Mouse (Mus musculus) ES-Bruce4 (cell line): Measurements from ENCODE around the gene Capn11. TPM values are rescaled to one million over a fixed set of nuclear protein-coding genes. Genes with fewer than 3 reads are reported as not detected.

Experiments used
- H3K27ac ChIP-seq: 2 replicates; pipeline ENCODE4 v1.5.1; 2012; ENCODE audit warnings: low read length, inconsistent platforms; ENCODE audit not compliant: insufficient read depth
- H3K27me3 ChIP-seq: 2 replicates; pipeline ENCODE4 v1.6.1; 2012; ENCODE audit warnings: mild to moderate bottlenecking, low read length, inconsistent platforms; ENCODE audit not compliant: control insufficient read depth, poor library complexity, insufficient read depth, severe bottlenecking
- H3K36me3 ChIP-seq: 2 replicates; pipeline ENCODE4 v1.6.1; 2012; ENCODE audit warnings: inconsistent platforms, mild to moderate bottlenecking, low read length, moderate library complexity; ENCODE audit not compliant: control insufficient read depth, poor library complexity, insufficient read depth, severe bottlenecking
- H3K4me1 ChIP-seq: one replicate; pipeline ENCODE4 v1.8.1; 2011; ENCODE audit warnings: low read length; ENCODE audit not compliant: control insufficient read depth, insufficient read depth
- H3K4me3 ChIP-seq: 2 replicates; pipeline ENCODE4 v1.5.1; 2011; ENCODE audit warnings: low read depth, mild to moderate bottlenecking, low read length
- H3K9ac ChIP-seq: 2 replicates; pipeline ENCODE4 v1.6.1; 2012; ENCODE audit warnings: low read depth, mild to moderate bottlenecking, inconsistent platforms; ENCODE audit not compliant: poor library complexity, severe bottlenecking
- H3K9me3 ChIP-seq: replicated peaks from 2 replicates; pipeline ENCODE4 v1.6.1; 2012; ENCODE audit warnings: mild to moderate bottlenecking, low read length, inconsistent platforms; ENCODE audit not compliant: control insufficient read depth, poor library complexity, insufficient read depth, severe bottlenecking
- CTCF ChIP-seq: IDR thresholded peaks from one replicate; pipeline ENCODE4 v1.8.1; 2011; ENCODE audit warnings: low read depth, low read length
- EP300 ChIP-seq: IDR thresholded peaks from 2 replicates; pipeline ENCODE4 v1.6.1; 2011; ENCODE audit warnings: low read depth, low read length; ENCODE audit not compliant: insufficient read depth
- POLR2A ChIP-seq: IDR thresholded peaks from one replicate; pipeline ENCODE4 v1.8.1; 2011; ENCODE audit warnings: low read length; ENCODE audit not compliant: insufficient read depth
- polyA plus RNA-seq: library from polyadenylated mRNA; stranded (reverse); fragments of >200 nt; gene quantifications from 2 replicates; pipeline ENCODE4 v1.2.4, GENCODE M21; 2011; ENCODE audit warnings: low read depth; ENCODE audit not compliant: missing spikeins, insufficient read depth, insufficient read length

The Capn11 gene
- polyA plus RNA-seq, 1 experiment, result 1.4 TPM

- H3K27ac ChIP-seq, result peak overlapping the region; percentile 40
- H3K36me3 ChIP-seq, result peaks cover 36% of the 10 kb centered on the region
- H3K4me3 ChIP-seq, result no peak overlapping the region
- no peak overlapping the region for H3K9ac ChIP-seq
- H3K4me1 ChIP-seq, result peaks cover 2% of the 10 kb centered on the region
- H3K27me3 ChIP-seq, result no peaks in the 10 kb centered on the region
- no peak for TF ChIP-seq CTCF
- H3K9me3 ChIP-seq, result no peaks in the 10 kb centered on the region
Observed at GRCm38 (mm10) chr17:45585725-45586448, 73.2 kb downstream of the Capn11 start.

DNA sequence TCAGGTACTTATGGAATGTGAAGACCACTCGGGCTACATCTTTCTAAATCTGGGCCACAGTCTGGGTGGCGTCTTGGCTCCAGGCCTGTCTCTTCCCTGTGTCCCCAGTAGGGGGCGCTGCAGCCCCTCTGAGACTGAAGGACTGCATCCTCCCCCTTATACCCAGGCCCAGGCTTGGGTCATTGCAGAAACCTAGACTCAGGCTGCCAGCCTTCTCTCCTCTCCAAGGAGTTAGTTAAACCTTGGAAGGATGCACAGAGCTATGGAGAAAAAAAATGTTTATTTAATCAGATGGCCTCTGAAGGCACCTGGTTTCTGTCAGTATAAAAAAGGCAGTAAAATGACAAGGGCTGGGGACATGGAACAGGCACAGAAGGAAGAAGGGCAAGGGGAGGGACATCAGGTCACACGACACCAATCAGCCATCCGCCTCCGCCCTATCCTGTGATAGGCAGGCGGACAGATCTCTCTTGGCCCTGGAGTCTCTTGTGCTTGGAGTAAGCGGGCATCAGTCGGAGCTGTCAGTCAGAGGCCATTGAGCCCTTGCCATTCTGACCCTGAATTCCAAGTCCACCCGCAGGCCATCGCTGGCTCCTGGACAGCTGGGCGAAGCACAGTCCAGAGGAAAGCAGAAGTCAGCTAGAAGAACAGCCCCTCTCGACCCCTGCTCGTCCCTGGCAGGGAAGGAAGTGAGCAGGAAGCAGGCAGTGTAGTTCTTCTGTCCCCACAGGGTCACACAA lies 74.0 kb downstream of the Capn11 start:
- peak overlapping the region; percentile 65 for H3K27ac ChIP-seq
- H3K36me3 ChIP-seq, result peaks cover 33% of the 10 kb centered on the region
- peaks cover 3% of the 10 kb centered on the region for H3K4me1 ChIP-seq
- H3K27me3 ChIP-seq, result no peaks in the 10 kb centered on the region
- no peak for TF ChIP-seq EP300
- TF ChIP-seq CTCF, result peak; percentile 91
- no peak for TF ChIP-seq POLR2A
- H3K4me3 ChIP-seq, result peak overlapping the region; percentile 41
- H3K9ac ChIP-seq, result no peak overlapping the region
- no peaks in the 10 kb centered on the region for H3K9me3 ChIP-seq

DNA sequence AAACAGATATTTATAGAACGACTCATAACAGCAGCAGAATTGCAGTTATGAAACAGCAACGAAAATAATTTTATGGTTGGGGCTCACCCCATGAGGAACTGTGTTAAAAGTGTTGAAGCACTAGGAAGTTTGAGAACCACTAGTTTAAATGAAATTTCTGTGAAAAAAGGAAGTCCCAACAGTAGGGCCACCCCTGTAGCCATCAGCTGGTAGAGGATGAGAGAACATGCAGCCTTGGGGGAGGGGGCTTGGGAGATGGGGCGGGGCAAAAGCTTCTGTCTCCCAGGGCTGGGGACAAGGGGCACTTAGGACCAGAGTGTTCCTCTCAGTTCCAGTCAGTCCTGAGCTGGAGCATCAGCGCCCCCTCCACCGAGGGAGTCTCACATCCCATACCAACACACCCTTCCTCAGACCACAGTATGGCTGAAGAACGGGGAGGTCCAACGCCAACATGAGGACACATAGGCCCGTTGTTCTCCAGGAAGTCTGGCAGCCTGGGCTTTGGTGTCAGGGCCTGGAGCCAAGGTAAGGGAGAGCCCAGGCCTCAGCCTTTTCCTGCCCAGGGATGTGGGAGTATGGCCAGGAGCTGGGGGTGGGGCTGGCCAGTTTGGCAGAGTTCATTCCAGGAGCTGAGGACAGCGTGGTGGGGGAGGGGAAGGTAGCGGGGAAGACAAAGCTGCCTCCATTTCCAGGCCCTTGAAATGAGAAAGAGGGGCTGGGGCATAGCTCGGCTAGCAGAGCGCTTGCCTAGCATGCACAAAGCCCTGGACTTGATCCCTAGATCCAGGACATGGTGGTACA lies 74.8 kb downstream of the Capn11 start:
- Histone ChIP-seq H3K27ac (peak overlapping the region; percentile 65), H3K9ac (no peak overlapping the region), H3K36me3 (peaks cover 24% of the 10 kb centered on the region), H3K4me1 (peaks cover 4% of the 10 kb centered on the region), H3K9me3 (no peaks in the 10 kb centered on the region), H3K4me3 (peak overlapping the region; percentile 41), H3K27me3 (no peaks in the 10 kb centered on the region)
- TF ChIP-seq CTCF, result no peak
- TF ChIP-seq POLR2A, result no peak
- TF ChIP-seq EP300, result no peak

GRCm38 (mm10) chr17:45582715-45583355 lies 76.3 kb downstream of the Capn11 start:
- H3K4me3 ChIP-seq, result no peak overlapping the region
- H3K27me3 ChIP-seq, result no peaks in the 10 kb centered on the region
- peaks cover 4% of the 10 kb centered on the region for H3K4me1 ChIP-seq
- peaks cover 11% of the 10 kb centered on the region for H3K36me3 ChIP-seq
- TF ChIP-seq POLR2A (no peak), CTCF (peak; percentile 66)
- peak overlapping the region; percentile 21; the same call in 1 of the 2 replicates for H3K27ac ChIP-seq
- no peaks in the 10 kb centered on the region for H3K9me3 ChIP-seq
- H3K9ac ChIP-seq, result no peak overlapping the region

DNA sequence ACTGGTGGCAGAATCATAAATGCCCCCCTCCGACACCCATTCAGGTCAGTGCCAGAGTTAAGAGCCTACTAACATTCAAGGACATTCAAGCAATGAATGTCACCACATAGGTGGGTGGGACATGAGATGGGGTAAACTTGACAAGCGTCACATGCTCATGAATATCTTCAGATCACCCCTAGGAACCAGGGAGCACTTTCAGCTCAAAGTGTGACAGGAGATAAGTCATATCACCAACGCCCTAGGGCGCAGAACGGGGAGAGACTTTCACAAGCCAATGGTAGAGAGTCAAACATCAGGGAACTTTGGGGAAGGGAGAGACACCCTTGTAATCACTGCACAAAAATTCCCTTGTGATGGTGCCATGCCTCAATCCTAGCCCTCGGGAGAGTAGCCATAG lies 76.9 kb downstream of the Capn11 start:
- no peak overlapping the region for H3K9ac ChIP-seq
- H3K36me3 ChIP-seq, result peaks cover 7% of the 10 kb centered on the region
- peaks cover 4% of the 10 kb centered on the region for H3K4me1 ChIP-seq
- no peak for TF ChIP-seq POLR2A
- TF ChIP-seq EP300, result no peak
- no peak for TF ChIP-seq CTCF
- no peak overlapping the region for H3K27ac ChIP-seq
- H3K9me3 ChIP-seq, result no peaks in the 10 kb centered on the region
- H3K4me3 ChIP-seq, result no peak overlapping the region
- no peaks in the 10 kb centered on the region for H3K27me3 ChIP-seq
